Mouse (Mus musculus): ENCODE measurements around the gene Rassf2. TPM values are rescaled to one million over a fixed set of nuclear protein-coding genes. Genes with fewer than 3 reads are reported as not detected.

The Rassf2 gene
- polyA plus RNA-seq, 1 experiment = 2.8 TPM

DNA sequence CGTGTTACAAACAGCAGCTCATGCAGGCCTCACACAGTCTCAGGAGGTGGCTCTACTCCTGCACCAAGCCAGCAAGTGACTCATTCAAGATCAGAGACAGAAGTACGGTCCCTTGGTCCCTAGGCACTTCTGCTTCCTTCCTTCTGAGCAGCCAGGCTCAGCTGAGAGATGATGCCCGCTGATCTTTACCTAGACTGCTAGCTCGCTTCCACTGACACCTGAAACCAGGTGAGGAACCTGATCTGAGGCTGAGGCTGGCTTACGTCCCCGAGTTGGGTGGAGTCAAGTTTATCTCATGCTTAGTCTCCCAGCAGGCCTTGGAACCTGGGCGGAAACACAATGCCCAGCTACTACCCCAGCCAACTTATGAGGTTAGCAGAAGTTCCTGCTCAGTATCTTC is 9.8 kb upstream of the Rassf2 start:
- peaks cover 14% of the 10 kb centered on the region for H3K4me1 ChIP-seq
- H3K4me3 ChIP-seq (replicated peaks) = no peak overlapping the region
- H3K36me3 ChIP-seq (replicated peaks; ENCODE audit: low read length) = no peaks in the 10 kb centered on the region
- TF ChIP-seq FLI1 (IDR thresholded peaks at IDR 0.05; ENCODE audit: low read length) (no peak), GATA1 (IDR thresholded peaks at IDR 0.05; ENCODE audit: borderline replicate concordance, low read length) (no peak)
- peaks cover 44% of the 10 kb centered on the region for H3K27me3 ChIP-seq (replicated peaks)
- no peaks in the 10 kb centered on the region for H3K9me3 ChIP-seq

DNA sequence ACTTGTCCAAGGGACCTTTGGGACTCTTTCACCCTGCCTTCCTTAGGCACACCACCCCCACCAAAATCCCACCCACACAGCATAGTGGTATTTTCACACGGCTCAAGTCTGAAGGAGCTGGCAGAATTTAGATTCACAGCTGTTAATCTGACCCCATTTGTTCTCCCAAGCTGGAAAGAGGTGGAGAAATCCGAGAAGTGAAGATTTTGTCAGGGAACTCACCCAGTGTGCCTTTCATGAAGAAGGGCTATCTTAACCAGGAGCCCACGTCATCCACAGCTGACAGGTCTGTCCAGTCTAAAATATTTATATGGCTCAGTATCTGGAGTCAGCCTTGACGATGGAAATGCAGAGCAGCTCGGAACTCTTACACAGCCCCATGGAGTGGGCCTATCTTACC is 6.3 kb upstream of the Rassf2 start:
- H3K4me1 ChIP-seq = peaks cover 19% of the 10 kb centered on the region
- H3K36me3 ChIP-seq (replicated peaks; ENCODE audit: low read length) = no peaks in the 10 kb centered on the region
- H3K4me3 ChIP-seq (replicated peaks) = no peak overlapping the region
- H3K27me3 ChIP-seq (replicated peaks) = peaks cover 28% of the 10 kb centered on the region
- no peaks in the 10 kb centered on the region for H3K9me3 ChIP-seq
- TF ChIP-seq GATA1 (IDR thresholded peaks at IDR 0.05; ENCODE audit: borderline replicate concordance, low read length) = no peak
- TF ChIP-seq FLI1 (IDR thresholded peaks at IDR 0.05; ENCODE audit: low read length) = no peak

DNA sequence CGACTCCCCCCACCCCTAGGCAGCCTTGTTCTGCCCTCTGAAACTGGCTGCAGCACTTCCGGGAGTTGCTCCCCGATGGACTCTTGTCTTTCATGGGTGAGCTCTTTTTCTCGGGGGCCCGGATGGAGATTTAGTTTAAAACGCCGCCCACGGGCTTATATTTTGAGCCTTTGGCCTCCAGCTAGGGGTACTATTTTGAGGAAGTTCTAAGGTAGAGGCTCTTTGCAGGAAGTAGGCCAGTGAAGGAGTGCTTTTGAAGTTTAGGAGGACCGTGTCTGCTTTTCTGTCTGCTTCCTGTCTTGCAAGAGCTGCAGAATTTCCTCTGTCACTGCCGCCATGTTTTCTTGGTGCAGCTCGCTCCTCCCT is 5.4 kb upstream of the Rassf2 start:
- H3K9me3 ChIP-seq = no peaks in the 10 kb centered on the region
- peaks cover 34% of the 10 kb centered on the region for H3K27me3 ChIP-seq (replicated peaks)
- peaks cover 19% of the 10 kb centered on the region for H3K4me1 ChIP-seq
- no peak overlapping the region for H3K4me3 ChIP-seq (replicated peaks)
- TF ChIP-seq GATA1 (IDR thresholded peaks at IDR 0.05; ENCODE audit: borderline replicate concordance, low read length) = no peak
- no peak for TF ChIP-seq FLI1 (IDR thresholded peaks at IDR 0.05; ENCODE audit: low read length)
- no peaks in the 10 kb centered on the region for H3K36me3 ChIP-seq (replicated peaks; ENCODE audit: low read length)

DNA sequence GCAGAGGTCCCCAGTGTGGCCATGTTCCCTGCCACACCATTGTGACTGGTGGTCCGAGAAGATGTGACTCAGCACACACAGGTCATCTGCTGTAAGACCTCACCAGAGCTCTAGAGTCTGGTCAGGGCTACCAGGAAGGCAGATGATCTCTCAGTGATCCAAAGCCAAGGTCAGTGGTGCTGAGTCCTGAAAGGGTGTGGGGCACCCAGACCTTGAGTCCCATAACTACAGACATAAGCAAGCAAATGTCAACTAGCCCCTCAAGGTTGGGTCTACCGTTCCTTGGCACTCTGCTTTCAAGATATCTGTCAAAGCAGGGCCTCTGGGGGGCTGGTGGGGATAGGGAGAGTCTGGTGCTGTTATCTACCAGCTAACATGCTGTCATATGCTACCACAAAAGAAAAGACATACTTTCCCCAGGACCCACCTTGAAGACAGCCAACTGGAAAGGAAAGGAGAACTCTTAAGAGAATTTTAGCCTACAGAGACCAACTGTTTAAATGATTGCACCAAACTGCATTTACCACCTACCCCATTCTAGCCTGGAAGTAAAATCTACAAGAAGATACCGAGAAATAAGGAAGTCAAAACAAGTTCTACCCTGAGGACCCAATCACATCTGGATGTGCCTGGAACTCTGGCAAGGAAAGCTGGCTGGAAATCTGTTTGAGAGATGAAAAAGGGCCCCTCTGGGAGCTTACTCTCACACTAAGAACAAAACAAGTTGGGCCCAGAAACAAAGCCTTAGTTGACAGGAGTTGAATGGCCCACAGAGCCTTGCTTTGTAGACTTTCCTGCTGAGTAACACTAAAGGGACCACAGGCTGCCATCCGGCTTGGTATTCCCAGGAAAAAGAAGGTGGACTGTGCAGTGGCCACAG is 4.8 kb upstream of the Rassf2 start:
- TF ChIP-seq GATA1 (IDR thresholded peaks at IDR 0.05; ENCODE audit: borderline replicate concordance, low read length) (no peak), FLI1 (IDR thresholded peaks at IDR 0.05; ENCODE audit: low read length) (no peak)

DNA sequence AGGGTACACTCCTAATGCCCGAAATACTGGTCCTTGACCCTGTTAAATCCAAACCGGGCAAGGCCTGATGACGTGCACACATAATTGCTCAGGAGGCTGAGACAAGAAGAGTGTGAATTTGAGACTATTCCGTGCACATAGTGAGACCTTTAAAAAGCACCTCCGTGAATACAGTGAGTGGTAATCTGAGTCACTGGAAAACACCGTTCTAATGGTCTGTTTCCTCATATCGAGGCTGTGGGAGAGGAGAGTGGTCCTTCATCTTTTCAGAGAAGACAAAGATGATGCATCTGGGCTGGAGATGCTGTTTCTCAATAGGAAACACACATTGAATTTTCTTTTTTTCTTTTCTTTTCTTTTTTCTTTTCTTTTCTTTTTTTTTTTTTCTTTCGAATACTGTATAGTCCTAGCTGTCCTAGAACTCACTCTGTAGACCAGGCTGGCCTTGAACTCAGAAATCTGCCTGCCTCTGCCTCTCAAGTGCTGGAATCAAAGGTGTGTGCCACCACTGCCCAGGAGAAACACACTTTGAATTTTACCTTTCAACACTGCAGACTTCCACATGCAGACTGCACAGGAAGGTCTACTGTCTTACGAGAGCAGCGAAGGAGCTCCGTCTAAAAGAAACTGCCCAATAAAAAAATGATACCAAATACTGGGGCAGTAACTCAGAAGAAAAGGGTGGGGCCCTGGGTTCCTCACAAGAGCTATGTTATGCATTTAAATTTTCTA is 1.5 kb upstream of the Rassf2 start:
- TF ChIP-seq FLI1 (IDR thresholded peaks at IDR 0.05; ENCODE audit: low read length) (no peak), GATA1 (IDR thresholded peaks at IDR 0.05; ENCODE audit: borderline replicate concordance, low read length) (no peak)
- peaks cover 60% of the 10 kb centered on the region for H3K27me3 ChIP-seq (replicated peaks)
- H3K4me3 ChIP-seq (replicated peaks) = no peak overlapping the region
- no peaks in the 10 kb centered on the region for H3K9me3 ChIP-seq
- no peaks in the 10 kb centered on the region for H3K36me3 ChIP-seq (replicated peaks; ENCODE audit: low read length)
- H3K4me1 ChIP-seq = peaks cover 47% of the 10 kb centered on the region

More for the DNA sequence above, 4.8 kb upstream of the Rassf2 start:
- Histone ChIP-seq H3K36me3 (replicated peaks; ENCODE audit: low read length) (no peaks in the 10 kb centered on the region), H3K9me3 (no peaks in the 10 kb centered on the region), H3K4me1 (peaks cover 23% of the 10 kb centered on the region), H3K4me3 (replicated peaks) (no peak overlapping the region), H3K27me3 (replicated peaks) (peaks cover 34% of the 10 kb centered on the region)

DNA sequence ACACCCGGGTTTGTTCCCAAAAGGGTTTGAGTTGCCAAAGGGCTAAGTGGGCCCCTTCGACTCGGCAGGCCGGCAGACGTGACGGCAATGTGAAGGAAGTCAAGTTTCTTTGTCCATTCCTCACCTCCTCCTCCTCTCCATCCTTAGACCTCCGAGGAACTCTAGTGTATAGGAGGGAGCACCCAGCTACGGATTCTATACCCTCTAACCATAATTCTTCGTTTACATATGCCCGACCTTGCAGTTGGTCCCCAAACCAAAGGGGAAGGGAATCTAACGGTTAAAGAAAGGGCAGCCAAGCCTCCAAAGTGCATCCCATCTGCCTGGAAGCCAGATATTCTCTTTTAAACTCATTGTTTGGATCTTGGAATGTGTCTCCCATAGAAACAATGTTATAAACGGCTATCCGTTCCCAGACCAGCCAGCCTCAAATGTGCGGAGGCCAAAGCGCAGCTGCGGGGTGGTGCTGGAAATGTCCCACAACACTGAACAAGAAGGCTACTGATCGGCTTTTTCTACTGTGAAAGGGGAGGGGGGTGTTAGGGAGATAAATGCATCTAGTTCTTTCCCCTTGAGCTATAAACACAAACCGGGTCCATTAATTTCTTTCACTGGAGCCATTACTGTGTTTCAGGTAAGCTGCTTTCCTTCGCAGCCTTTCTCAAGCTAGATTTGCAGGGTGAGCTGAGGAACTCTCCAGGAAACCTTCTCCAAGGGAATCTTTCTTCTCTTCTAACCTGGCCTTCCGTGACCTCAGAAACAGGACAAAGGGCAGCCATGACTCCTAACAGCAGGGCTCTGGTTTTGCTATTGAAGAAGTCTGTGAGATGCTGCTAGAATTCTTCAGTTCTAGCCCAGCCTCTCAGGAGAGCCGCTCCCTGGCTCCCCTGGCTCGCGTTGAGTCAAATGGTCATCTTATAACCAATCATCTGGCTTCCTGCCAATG is 633 bp upstream of the Rassf2 start:
- H3K27me3 ChIP-seq (replicated peaks) = peaks cover 68% of the 10 kb centered on the region

DNA sequence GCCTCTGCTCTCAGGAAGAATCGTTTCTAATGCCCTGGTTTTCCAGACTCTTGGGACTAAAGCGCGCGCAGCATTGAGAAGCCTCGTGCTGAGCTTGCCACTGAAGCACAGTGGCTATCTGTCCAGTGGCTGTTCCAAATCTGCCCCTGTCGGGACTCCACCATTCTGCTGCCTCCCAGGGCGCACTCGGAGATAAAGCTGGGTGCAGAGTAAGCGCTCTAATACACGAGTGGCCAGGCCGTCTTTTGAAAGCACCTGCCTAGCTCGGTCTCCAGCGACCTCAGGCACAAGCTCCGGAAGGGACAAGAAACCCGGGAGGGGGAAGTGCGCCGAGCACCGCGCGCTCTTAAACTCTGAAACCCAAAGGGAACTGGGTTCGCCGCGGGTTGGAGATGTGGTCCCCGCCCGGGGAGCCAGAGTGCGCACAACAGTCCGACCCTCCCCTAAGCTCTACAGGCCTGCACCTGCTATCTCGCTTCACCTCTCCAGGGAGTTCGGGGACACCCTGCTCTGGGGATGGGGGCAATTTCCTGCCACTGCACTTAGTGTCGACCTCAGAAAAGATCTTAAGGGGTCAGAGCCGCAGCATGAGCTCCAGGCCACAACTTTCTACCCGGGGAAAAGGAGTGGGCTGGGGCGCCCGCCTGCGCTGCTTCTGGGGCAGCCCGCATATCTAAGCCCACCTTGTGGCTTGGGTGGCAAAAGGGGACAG is 1.0 kb downstream of the Rassf2 start:
- Histone ChIP-seq H3K9me3 (no peaks in the 10 kb centered on the region), H3K4me1 (peaks cover 39% of the 10 kb centered on the region), H3K27me3 (replicated peaks) (peaks cover 67% of the 10 kb centered on the region), H3K36me3 (replicated peaks; ENCODE audit: low read length) (no peaks in the 10 kb centered on the region), H3K4me3 (replicated peaks) (peak overlapping the region; percentile 91)
- TF ChIP-seq FLI1 (IDR thresholded peaks at IDR 0.05; ENCODE audit: low read length) = no peak
- no peak for TF ChIP-seq GATA1 (IDR thresholded peaks at IDR 0.05; ENCODE audit: borderline replicate concordance, low read length)

More for the DNA sequence above, 633 bp upstream of the Rassf2 start:
- H3K4me3 ChIP-seq (replicated peaks) = peak overlapping the region; percentile 91
- no peaks in the 10 kb centered on the region for H3K36me3 ChIP-seq (replicated peaks; ENCODE audit: low read length)
- no peak for TF ChIP-seq FLI1 (IDR thresholded peaks at IDR 0.05; ENCODE audit: low read length)
- no peak for TF ChIP-seq GATA1 (IDR thresholded peaks at IDR 0.05; ENCODE audit: borderline replicate concordance, low read length)
- peaks cover 47% of the 10 kb centered on the region for H3K4me1 ChIP-seq
- H3K9me3 ChIP-seq = no peaks in the 10 kb centered on the region

DNA sequence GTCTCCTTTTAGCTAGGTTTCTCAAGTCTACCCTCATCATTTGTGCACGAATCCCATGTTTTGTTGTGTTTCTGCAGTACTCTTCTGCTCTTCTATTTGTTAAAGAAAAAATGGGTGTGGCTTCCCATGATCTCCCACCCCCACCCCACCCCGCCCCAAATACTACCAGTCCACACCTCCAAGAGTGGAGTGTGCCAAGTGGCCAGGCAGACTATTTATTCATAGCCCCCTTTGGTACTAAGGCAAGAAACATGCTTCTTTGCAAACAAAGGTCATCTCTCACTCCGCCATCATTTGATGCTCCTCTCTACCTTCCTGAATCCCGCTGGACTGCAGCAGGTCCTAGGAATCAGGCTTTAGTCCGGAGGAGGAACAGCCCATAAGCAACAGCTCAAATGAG is 2.0 kb downstream of the Rassf2 start:
- no peak for TF ChIP-seq GATA1 (IDR thresholded peaks at IDR 0.05; ENCODE audit: borderline replicate concordance, low read length)
- TF ChIP-seq FLI1 (IDR thresholded peaks at IDR 0.05; ENCODE audit: low read length) = no peak
- H3K4me3 ChIP-seq (replicated peaks) = peak overlapping the region; percentile 64
- no peaks in the 10 kb centered on the region for H3K9me3 ChIP-seq
- no peaks in the 10 kb centered on the region for H3K36me3 ChIP-seq (replicated peaks; ENCODE audit: low read length)
- H3K4me1 ChIP-seq = peaks cover 40% of the 10 kb centered on the region
- H3K27me3 ChIP-seq (replicated peaks) = peaks cover 68% of the 10 kb centered on the region

DNA sequence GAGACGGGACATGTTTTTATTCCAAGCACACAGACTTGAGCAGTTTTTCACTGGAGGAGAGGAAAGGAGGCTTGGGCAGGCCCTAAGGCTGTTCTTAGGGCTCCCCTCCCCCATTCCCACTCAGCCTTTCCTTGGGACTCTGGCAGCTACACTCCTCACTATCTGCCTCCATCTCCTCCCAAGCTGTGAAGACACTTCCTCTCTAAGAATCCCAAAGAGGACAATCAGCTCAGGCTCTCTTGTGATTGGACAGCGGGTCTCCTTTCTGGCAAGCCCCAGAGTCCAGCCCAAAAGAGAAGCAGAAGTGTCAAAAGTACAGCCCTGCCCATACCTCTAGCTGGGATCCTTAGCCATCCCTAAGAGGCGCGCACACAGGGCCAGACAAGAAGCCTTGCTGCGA is 2.7 kb downstream of the Rassf2 start:
- Histone ChIP-seq H3K4me1 (peaks cover 48% of the 10 kb centered on the region), H3K9me3 (no peaks in the 10 kb centered on the region), H3K27me3 (replicated peaks) (peaks cover 75% of the 10 kb centered on the region), H3K36me3 (replicated peaks; ENCODE audit: low read length) (no peaks in the 10 kb centered on the region), H3K4me3 (replicated peaks) (peak overlapping the region; percentile 34)
- no peak for TF ChIP-seq FLI1 (IDR thresholded peaks at IDR 0.05; ENCODE audit: low read length)
- no peak for TF ChIP-seq GATA1 (IDR thresholded peaks at IDR 0.05; ENCODE audit: borderline replicate concordance, low read length)

All from megakaryocyte, embryonic 14.5 days (primary cell).